Mouse (Mus musculus): ENCODE measurements at regions not wholly inside any gene's neighbourhood (a gene's known extent, or its start where the extent isn't known, plus 50 kb on each side); places are given as distances from the start of the nearest gene placed in this dataset.

DNA sequence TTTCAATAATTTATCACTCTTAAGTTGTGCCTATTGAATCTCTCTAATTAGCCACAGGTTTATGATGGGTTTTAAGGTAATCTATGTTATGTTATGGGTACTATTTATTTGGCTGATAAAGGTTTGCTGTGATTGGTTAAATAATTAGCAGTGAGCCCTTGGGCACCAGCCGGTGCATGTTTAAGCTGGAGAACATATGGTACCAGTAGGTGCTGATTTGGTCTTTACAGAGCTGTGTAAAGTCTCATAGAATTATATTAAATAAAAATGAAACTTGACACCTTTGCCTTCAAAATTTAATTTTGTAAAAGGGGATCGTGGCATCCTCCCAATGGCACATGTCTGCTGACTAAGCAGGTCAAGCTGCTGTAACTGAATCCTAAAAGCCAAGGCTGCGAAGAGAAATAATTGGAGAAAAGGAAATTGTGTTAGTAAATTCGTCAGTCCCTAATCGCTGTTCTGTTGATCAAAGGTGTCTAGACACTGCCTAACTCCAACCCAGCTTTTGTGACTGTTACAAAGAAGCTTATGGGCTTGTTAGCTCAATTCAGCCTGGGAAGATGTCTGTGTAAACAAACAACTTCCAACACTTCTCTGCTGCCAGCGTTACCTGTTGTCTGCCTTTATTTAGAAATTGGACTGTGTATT lies 2234.6 kb downstream of the 4930444P10Rik start:
- Histone ChIP-seq H3K4me2 (ENCODE audit: low read depth) (peak overlapping the region; percentile 10), H3K27me3 (ENCODE audit: control insufficient read depth, insufficient read depth, insufficient read length) (no peaks in the 10 kb centered on the region), H3ac (ENCODE audit: control insufficient read depth, insufficient read length) (no peak overlapping the region), H3K79me2 (ENCODE audit: control insufficient read depth, insufficient read depth) (no peaks in the 10 kb centered on the region), H3K4me3 (no peak overlapping the region), H3K36me3 (ENCODE audit: control insufficient read depth, insufficient read depth) (no peaks in the 10 kb centered on the region)
- no peak for TF ChIP-seq MAX (IDR thresholded peaks at IDR 0.05; ENCODE audit: low read depth)
- no peak for TF ChIP-seq E2F4 (IDR thresholded peaks at IDR 0.05; ENCODE audit: insufficient read depth)
- no peak for TF ChIP-seq USF1 (IDR thresholded peaks at IDR 0.05; ENCODE audit: low read depth)
- TF ChIP-seq SRF (IDR thresholded peaks at IDR 0.05; ENCODE audit: control insufficient read depth, insufficient read length, low read depth), result no peak
- TF ChIP-seq REST (IDR thresholded peaks at IDR 0.05; ENCODE audit: insufficient read depth, insufficient read length), result no peak
- no peak for TF ChIP-seq POLR2A (IDR thresholded peaks at IDR 0.05; ENCODE audit: insufficient read length, low read depth)
- no peak for TF ChIP-seq MYOG (IDR thresholded peaks at IDR 0.05; ENCODE audit: control insufficient read depth in 1 of 3, insufficient read depth in 1 of 3, insufficient read length in 2 of 3, low read depth in 2 of 3)
- TF ChIP-seq TCF3 (IDR thresholded peaks at IDR 0.05; ENCODE audit: insufficient read length, low read depth), result no peak
- TF ChIP-seq POLR2AphosphoS2 (IDR thresholded peaks at IDR 0.05; ENCODE audit: insufficient read length, low read depth), result no peak
- TF ChIP-seq MYOD1 (IDR thresholded peaks at IDR 0.05; ENCODE audit: control insufficient read depth in 1 of 3, insufficient read length in 2 of 3, low read depth in 2 of 3), result no peak

DNA sequence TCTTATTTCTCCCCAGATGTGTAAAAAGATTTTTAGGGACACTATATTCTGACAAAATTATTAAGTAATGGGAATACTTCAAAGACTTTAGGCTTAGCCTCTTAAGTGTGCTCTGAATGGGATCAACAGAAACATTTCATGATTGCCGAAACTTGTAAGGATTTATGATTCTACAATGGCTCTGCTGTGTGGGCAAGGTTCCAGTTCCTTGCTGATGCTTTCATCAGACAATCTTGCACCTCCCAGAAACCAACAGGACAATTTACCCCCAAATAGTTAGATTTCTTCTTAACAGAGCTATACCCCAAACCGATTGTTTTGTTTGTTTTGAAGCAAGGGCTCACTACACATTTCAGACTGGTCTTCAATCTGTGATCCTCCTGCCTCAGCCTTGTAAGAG lies 2236.1 kb downstream of the 4930444P10Rik start:
- Histone ChIP-seq H3K4me2 (ENCODE audit: low read depth) (no peak overlapping the region), H3K79me2 (ENCODE audit: control insufficient read depth, insufficient read depth) (no peaks in the 10 kb centered on the region), H3K4me3 (no peak overlapping the region), H3K36me3 (ENCODE audit: control insufficient read depth, insufficient read depth) (no peaks in the 10 kb centered on the region), H3ac (ENCODE audit: control insufficient read depth, insufficient read length) (no peak overlapping the region), H3K27me3 (ENCODE audit: control insufficient read depth, insufficient read depth, insufficient read length) (no peaks in the 10 kb centered on the region)
- no peak for TF ChIP-seq TCF12 (IDR thresholded peaks at IDR 0.05; ENCODE audit: insufficient read depth, poor library complexity, severe bottlenecking)
- TF ChIP-seq SRF (IDR thresholded peaks at IDR 0.05; ENCODE audit: control insufficient read depth, insufficient read length, low read depth), result no peak
- TF ChIP-seq USF1 (IDR thresholded peaks at IDR 0.05; ENCODE audit: low read depth), result no peak
- TF ChIP-seq POLR2AphosphoS2 (IDR thresholded peaks at IDR 0.05; ENCODE audit: insufficient read length, low read depth), result no peak
- TF ChIP-seq REST (IDR thresholded peaks at IDR 0.05; ENCODE audit: insufficient read depth, insufficient read length), result no peak
- peak; percentile 80; the same call in 1 of the 2 replicates for TF ChIP-seq CEBPB (IDR thresholded peaks at IDR 0.05; ENCODE audit: insufficient read depth, poor library complexity, severe bottlenecking)

DNA sequence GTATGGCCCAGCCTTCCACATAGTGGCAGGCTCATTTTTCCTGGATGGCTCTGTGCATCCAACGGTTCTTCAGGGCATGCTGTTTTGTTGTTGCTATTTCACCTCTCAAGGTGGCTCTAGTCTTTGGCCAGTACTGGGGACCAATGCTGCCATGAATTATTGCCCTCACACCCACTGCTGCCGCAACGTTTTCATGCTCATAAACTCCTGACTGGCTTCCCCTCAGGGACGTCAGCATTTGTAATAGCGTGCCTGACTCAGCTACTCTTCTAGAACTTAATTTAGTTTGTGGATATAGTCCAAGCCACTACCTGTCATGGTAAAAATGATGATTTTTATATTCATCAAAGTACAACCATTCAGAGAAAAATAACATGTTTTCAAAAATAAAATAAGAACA lies 2242.0 kb downstream of the 4930444P10Rik start:
- H3ac ChIP-seq (ENCODE audit: control insufficient read depth, insufficient read length), result no peak overlapping the region
- TF ChIP-seq POLR2AphosphoS2 (IDR thresholded peaks at IDR 0.05; ENCODE audit: insufficient read length, low read depth) (no peak), MAX (IDR thresholded peaks at IDR 0.05; ENCODE audit: low read depth) (no peak), REST (IDR thresholded peaks at IDR 0.05; ENCODE audit: insufficient read depth, insufficient read length) (no peak), POLR2A (IDR thresholded peaks at IDR 0.05; ENCODE audit: insufficient read length, low read depth) (no peak), SRF (IDR thresholded peaks at IDR 0.05; ENCODE audit: control insufficient read depth, insufficient read length, low read depth) (no peak), TCF3 (IDR thresholded peaks at IDR 0.05; ENCODE audit: insufficient read length, low read depth) (no peak), MYOG (IDR thresholded peaks at IDR 0.05; ENCODE audit: control insufficient read depth in 1 of 3, insufficient read depth in 1 of 3, insufficient read length in 2 of 3, low read depth in 2 of 3) (no peak), E2F4 (IDR thresholded peaks at IDR 0.05; ENCODE audit: insufficient read depth) (no peak), MYOD1 (IDR thresholded peaks at IDR 0.05; ENCODE audit: control insufficient read depth in 1 of 3, insufficient read length in 2 of 3, low read depth in 2 of 3) (no peak), TCF12 (IDR thresholded peaks at IDR 0.05; ENCODE audit: insufficient read depth, poor library complexity, severe bottlenecking) (no peak)

DNA sequence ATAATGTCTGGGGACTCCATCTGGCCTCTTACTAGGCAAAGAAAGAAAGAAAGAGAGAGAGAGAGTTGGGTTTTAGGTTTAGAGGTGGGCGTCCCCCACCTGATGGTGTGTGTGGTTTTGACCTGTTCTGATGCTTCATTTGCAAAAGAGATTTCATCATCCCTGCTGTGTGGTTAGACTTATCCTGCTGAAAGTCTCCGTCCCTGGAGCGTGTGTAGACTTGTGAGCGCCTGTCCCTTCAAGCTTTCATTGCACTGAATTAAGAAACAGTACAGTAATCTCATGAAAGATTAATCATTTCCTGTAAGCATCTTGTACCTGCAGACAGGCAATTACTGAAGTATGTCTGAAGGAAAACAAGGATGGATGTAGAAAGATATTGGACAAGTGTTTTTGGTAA lies 2244.1 kb downstream of the 4930444P10Rik start:
- Histone ChIP-seq H3K36me3 (ENCODE audit: control insufficient read depth, insufficient read depth) (no peaks in the 10 kb centered on the region), H3K79me2 (ENCODE audit: control insufficient read depth, insufficient read depth) (no peaks in the 10 kb centered on the region), H3K27me3 (ENCODE audit: control insufficient read depth, insufficient read depth, insufficient read length) (no peaks in the 10 kb centered on the region), H3ac (ENCODE audit: control insufficient read depth, insufficient read length) (no peak overlapping the region), H3K4me2 (ENCODE audit: low read depth) (no peak overlapping the region), H3K4me3 (no peak overlapping the region)
- TF ChIP-seq CEBPB (IDR thresholded peaks at IDR 0.05; ENCODE audit: insufficient read depth, poor library complexity, severe bottlenecking) (no peak), REST (IDR thresholded peaks at IDR 0.05; ENCODE audit: insufficient read depth, insufficient read length) (no peak), SRF (IDR thresholded peaks at IDR 0.05; ENCODE audit: control insufficient read depth, insufficient read length, low read depth) (no peak), TCF3 (IDR thresholded peaks at IDR 0.05; ENCODE audit: insufficient read length, low read depth) (no peak)

More for the DNA sequence above, 2242.0 kb downstream of the 4930444P10Rik start:
- Histone ChIP-seq H3K4me2 (ENCODE audit: low read depth) (no peak overlapping the region), H3K4me3 (no peak overlapping the region), H3K79me2 (ENCODE audit: control insufficient read depth, insufficient read depth) (no peaks in the 10 kb centered on the region), H3K36me3 (ENCODE audit: control insufficient read depth, insufficient read depth) (no peaks in the 10 kb centered on the region), H3K27me3 (ENCODE audit: control insufficient read depth, insufficient read depth, insufficient read length) (no peaks in the 10 kb centered on the region)

DNA sequence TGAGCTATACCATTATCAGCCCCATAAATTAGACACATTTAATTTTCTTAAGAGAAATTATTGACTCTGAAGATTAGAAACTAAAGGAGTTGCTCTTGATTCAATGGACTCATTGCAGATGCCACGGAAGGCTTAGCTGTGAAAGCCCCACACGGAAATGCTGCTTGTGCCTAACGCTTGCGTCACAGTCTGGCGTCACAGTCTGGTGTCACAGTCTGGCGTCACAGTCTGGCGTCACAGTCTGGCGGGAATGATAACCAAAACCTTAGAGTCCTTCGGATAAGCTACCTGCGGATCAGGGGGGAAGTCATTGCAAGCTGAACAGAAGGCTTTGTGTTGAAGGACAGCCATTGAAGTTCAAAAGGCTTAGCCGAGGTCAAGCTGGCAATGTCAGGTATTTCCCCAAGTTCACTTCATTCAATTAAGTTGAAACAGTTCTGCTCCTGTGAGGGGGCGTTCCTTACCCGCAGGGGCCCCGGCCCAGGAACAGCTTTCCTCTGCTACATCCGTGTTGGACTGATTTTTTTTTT lies 2246.7 kb downstream of the 4930444P10Rik start:
- H3K4me3 ChIP-seq, result no peak overlapping the region
- no peaks in the 10 kb centered on the region for H3K27me3 ChIP-seq (ENCODE audit: control insufficient read depth, insufficient read depth, insufficient read length)
- no peak for TF ChIP-seq TCF12 (IDR thresholded peaks at IDR 0.05; ENCODE audit: insufficient read depth, poor library complexity, severe bottlenecking)
- no peak for TF ChIP-seq TCF3 (IDR thresholded peaks at IDR 0.05; ENCODE audit: insufficient read length, low read depth)
- no peak for TF ChIP-seq MYOG (IDR thresholded peaks at IDR 0.05; ENCODE audit: control insufficient read depth in 1 of 3, insufficient read depth in 1 of 3, insufficient read length in 2 of 3, low read depth in 2 of 3)
- no peak for TF ChIP-seq CEBPB (IDR thresholded peaks at IDR 0.05; ENCODE audit: insufficient read depth, poor library complexity, severe bottlenecking)
- no peak for TF ChIP-seq POLR2AphosphoS2 (IDR thresholded peaks at IDR 0.05; ENCODE audit: insufficient read length, low read depth)
- no peak for TF ChIP-seq SRF (IDR thresholded peaks at IDR 0.05; ENCODE audit: control insufficient read depth, insufficient read length, low read depth)
- TF ChIP-seq POLR2A (IDR thresholded peaks at IDR 0.05; ENCODE audit: insufficient read length, low read depth), result no peak
- TF ChIP-seq MYOD1 (IDR thresholded peaks at IDR 0.05; ENCODE audit: control insufficient read depth in 1 of 3, insufficient read length in 2 of 3, low read depth in 2 of 3), result no peak
- no peak for TF ChIP-seq REST (IDR thresholded peaks at IDR 0.05; ENCODE audit: insufficient read depth, insufficient read length)
- TF ChIP-seq MAX (IDR thresholded peaks at IDR 0.05; ENCODE audit: low read depth), result no peak
- TF ChIP-seq USF1 (IDR thresholded peaks at IDR 0.05; ENCODE audit: low read depth), result no peak
- TF ChIP-seq E2F4 (IDR thresholded peaks at IDR 0.05; ENCODE audit: insufficient read depth), result no peak

More for the DNA sequence above, 2246.7 kb downstream of the 4930444P10Rik start:
- Histone ChIP-seq H3K79me2 (ENCODE audit: control insufficient read depth, insufficient read depth) (no peaks in the 10 kb centered on the region), H3ac (ENCODE audit: control insufficient read depth, insufficient read length) (no peak overlapping the region), H3K4me2 (ENCODE audit: low read depth) (no peak overlapping the region), H3K36me3 (ENCODE audit: control insufficient read depth, insufficient read depth) (no peaks in the 10 kb centered on the region)
